Mouse (Mus musculus) monocyte, adult 2 months (primary cell): ENCODE measurements around the gene Prr32.

Source experiments
- DNase-seq, 2 experiments: peaks; one replicate each; pipeline ENCODE4 v3.0.0; 2022; ENCODE audit warnings: low spot score in 2 of 2, low read depth in 1 of 2

Prr32 gene

DNA sequence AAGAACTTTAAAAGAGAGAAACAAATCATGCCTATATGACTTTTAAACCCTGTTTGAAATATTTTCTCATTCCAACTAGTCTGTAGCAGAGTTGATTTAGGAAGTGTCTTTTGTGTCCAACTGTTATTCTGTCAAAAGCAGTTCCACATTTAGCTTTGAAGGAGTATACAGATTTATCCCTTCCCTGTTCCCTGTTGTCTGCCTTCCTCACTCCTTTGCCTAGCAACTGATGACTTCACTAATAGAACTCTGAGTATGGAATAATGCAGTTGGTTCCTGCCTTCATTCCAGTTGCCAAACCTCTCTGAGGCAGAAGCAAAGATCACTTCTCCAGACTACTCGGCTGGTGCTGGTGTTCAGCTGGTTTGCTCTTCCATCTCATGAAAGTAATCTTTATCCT, at the start of gene Prr32:
Prr32 (plus strand) TSS at position 301 of the 400 bp plus-strand sequence.
- no peak for DNase-seq
